Mouse (Mus musculus) forebrain, embryonic 13.5 days (tissue): Measurements from ENCODE around the gene Adgrl2. TPM values are rescaled to one million over a fixed set of nuclear protein-coding genes. Genes with fewer than 3 reads are reported as not detected.
A peak's percentile ranks its signal among the peaks of the same experiment; 100 is the strongest.

Experiments
- ATAC-seq: fragments of 200-750 bp; cut with Nextera tagmentation; 2 replicates; pipeline ENCODE4 v1.8.0; 2017
- H3K27ac ChIP-seq: fragments of 300-500 bp; sonication (generic); 2 replicates; pipeline ENCODE4 v1.5.1; 2015; ENCODE audit warnings: inconsistent platforms, mild to moderate bottlenecking, moderate library complexity
- H3K27me3 ChIP-seq: fragments of 300-500 bp; sonication (generic); 2 replicates; pipeline ENCODE4 v1.6.1; 2015; ENCODE audit warnings: mild to moderate bottlenecking, inconsistent platforms
- H3K36me3 ChIP-seq: fragments of 300-500 bp; sonication (generic); 2 replicates; pipeline ENCODE4 v1.6.1; 2015; ENCODE audit warnings: mild to moderate bottlenecking, inconsistent platforms; ENCODE audit not compliant: poor library complexity, severe bottlenecking
- H3K4me1 ChIP-seq: fragments of 300-500 bp; sonication (generic); 2 replicates; pipeline ENCODE4 v1.6.1; 2015; ENCODE audit warnings: inconsistent platforms
- H3K4me2 ChIP-seq: fragments of 300-500 bp; sonication (generic); 2 replicates; pipeline ENCODE4 v1.6.1; 2015; ENCODE audit warnings: inconsistent platforms, mild to moderate bottlenecking, moderate library complexity
- H3K4me3 ChIP-seq: fragments of 300-500 bp; sonication (generic); 2 replicates; pipeline ENCODE4 v1.5.1; 2015; ENCODE audit warnings: mild to moderate bottlenecking, inconsistent platforms
- H3K9ac ChIP-seq: fragments of 300-500 bp; sonication (generic); 2 replicates; pipeline ENCODE4 v1.6.1; 2015; ENCODE audit warnings: mild to moderate bottlenecking, inconsistent platforms
- H3K9me3 ChIP-seq: fragments of 300-500 bp; sonication (generic); replicated peaks from 2 replicates; pipeline ENCODE4 v1.6.1; 2016; ENCODE audit warnings: inconsistent platforms
- WGBS: fragments of 180-500 bp; shearing (Covaris S2); methylation state at CpG from one replicate; pipeline ENCODE4 v1.1.7; 2015; 5-methylcytosine and 5-hydroxymethylcytosine counted together
- polyA plus RNA-seq: library from polyadenylated mRNA; unstranded; fragments of >200 nt; fragmentation: Nextera tagmentation; extraction: Ambion mirVana; gene quantifications from 2 replicates; pipeline ENCODE4 v1.2.1, GENCODE M21; 2015

The Adgrl2 gene
- polyA plus RNA-seq, 1 experiment from 2014 or later, result 70.1 TPM

- Histone ChIP-seq H3K4me2 (no peak overlapping the region), H3K9ac (no peak overlapping the region), H3K36me3 (no peaks in the 10 kb centered on the region), H3K4me3 (no peak overlapping the region), H3K27ac (no peak overlapping the region), H3K27me3 (no peaks in the 10 kb centered on the region), H3K4me1 (peaks cover 45% of the 10 kb centered on the region), H3K9me3 (no peaks in the 10 kb centered on the region)
- ATAC-seq, result no peak
- 44% methylated on average over 13 of the region's 13 CpGs for WGBS
Observed at GRCm38 (mm10) chr3:148964991-148965605, 25.3 kb downstream of the Adgrl2 start.

- no peaks in the 10 kb centered on the region for H3K9me3 ChIP-seq
- no peaks in the 10 kb centered on the region for H3K36me3 ChIP-seq
- H3K4me3 ChIP-seq, result no peak overlapping the region
- peaks cover 53% of the 10 kb centered on the region for H3K4me1 ChIP-seq
- no peak overlapping the region for H3K27ac ChIP-seq
- H3K27me3 ChIP-seq, result no peaks in the 10 kb centered on the region
- ATAC-seq, result no peak
- 90% methylated on average over 5 of the region's 5 CpGs for WGBS
- no peak overlapping the region for H3K4me2 ChIP-seq
- no peak overlapping the region for H3K9ac ChIP-seq
Observed at GRCm38 (mm10) chr3:148963381-148964044, 26.8 kb downstream of the Adgrl2 start.

- WGBS, result 45% methylated on average over 5 of the region's 5 CpGs
- no peaks in the 10 kb centered on the region for H3K9me3 ChIP-seq
- no peaks in the 10 kb centered on the region for H3K36me3 ChIP-seq
- H3K27me3 ChIP-seq, result no peaks in the 10 kb centered on the region
- H3K4me2 ChIP-seq, result no peak overlapping the region
- peaks cover 68% of the 10 kb centered on the region for H3K4me1 ChIP-seq
- H3K27ac ChIP-seq, result no peak overlapping the region
- ATAC-seq, result no peak
- H3K9ac ChIP-seq, result no peak overlapping the region
- H3K4me3 ChIP-seq, result no peak overlapping the region
Observed at GRCm38 (mm10) chr3:148961611-148962010, 28.7 kb downstream of the Adgrl2 start.

- Histone ChIP-seq H3K4me2 (no peak overlapping the region), H3K9ac (no peak overlapping the region), H3K27me3 (no peaks in the 10 kb centered on the region), H3K36me3 (no peaks in the 10 kb centered on the region), H3K4me3 (no peak overlapping the region), H3K4me1 (peaks cover 71% of the 10 kb centered on the region), H3K27ac (no peak overlapping the region), H3K9me3 (no peaks in the 10 kb centered on the region)
- no peak for ATAC-seq
- 83% methylated on average over 9 of the region's 9 CpGs for WGBS
Observed at GRCm38 (mm10) chr3:148960751-148961289, 29.5 kb downstream of the Adgrl2 start.

- H3K4me1 ChIP-seq, result peaks cover 71% of the 10 kb centered on the region
- WGBS, result 82% methylated on average over 10 of the region's 10 CpGs
- H3K36me3 ChIP-seq, result no peaks in the 10 kb centered on the region
- H3K27me3 ChIP-seq, result no peaks in the 10 kb centered on the region
- H3K9me3 ChIP-seq, result no peaks in the 10 kb centered on the region
- 0 out of 2 replicates have a peak, but pooled peaks have one; percentile 19 for ATAC-seq
- no peak overlapping the region for H3K4me3 ChIP-seq
- H3K27ac ChIP-seq, result no peak overlapping the region
- no peak overlapping the region for H3K4me2 ChIP-seq
- H3K9ac ChIP-seq, result no peak overlapping the region
Observed at GRCm38 (mm10) chr3:148960215-148960614, 30.1 kb downstream of the Adgrl2 start.

GRCm38 (mm10) chr3:148959327-148960025 is 30.9 kb downstream of the Adgrl2 start:
- H3K9ac ChIP-seq, result peak overlapping the region; percentile 22
- WGBS, result 11% methylated on average over 15 of the region's 15 CpGs
- peaks cover 69% of the 10 kb centered on the region for H3K4me1 ChIP-seq
- no peaks in the 10 kb centered on the region for H3K9me3 ChIP-seq
- no peaks in the 10 kb centered on the region for H3K27me3 ChIP-seq
- H3K27ac ChIP-seq, result no peak overlapping the region
- H3K4me2 ChIP-seq, result peak overlapping the region; percentile 59
- H3K36me3 ChIP-seq, result no peaks in the 10 kb centered on the region
- peak; percentile 48; the same call in 1 of the 2 replicates for ATAC-seq
- peak overlapping the region; percentile 25 for H3K4me3 ChIP-seq

- Histone ChIP-seq H3K27me3 (no peaks in the 10 kb centered on the region), H3K4me2 (peak overlapping the region; percentile 59), H3K4me1 (peaks cover 71% of the 10 kb centered on the region), H3K9ac (no peak overlapping the region), H3K9me3 (no peaks in the 10 kb centered on the region), H3K36me3 (no peaks in the 10 kb centered on the region), H3K4me3 (no peak overlapping the region), H3K27ac (no peak overlapping the region)
- ATAC-seq, result no peak
- 52% methylated on average over 5 of the region's 5 CpGs for WGBS
Observed at GRCm38 (mm10) chr3:148958714-148959113, 31.6 kb downstream of the Adgrl2 start.

- Histone ChIP-seq H3K9me3 (no peaks in the 10 kb centered on the region), H3K27me3 (no peaks in the 10 kb centered on the region), H3K9ac (no peak overlapping the region), H3K4me1 (peaks cover 71% of the 10 kb centered on the region), H3K4me3 (no peak overlapping the region), H3K36me3 (0 out of 2 replicates have a peak, but pooled peaks cover under 1% of the 10 kb centered on the region), H3K4me2 (peak overlapping the region; percentile 59; the same call in 1 of the 2 replicates), H3K27ac (no peak overlapping the region)
- no peak for ATAC-seq
- WGBS, result 39% methylated on average over 9 of the region's 9 CpGs
Observed at GRCm38 (mm10) chr3:148958185-148958584, 32.2 kb downstream of the Adgrl2 start.

- Histone ChIP-seq H3K27me3 (no peaks in the 10 kb centered on the region), H3K4me2 (no peak overlapping the region), H3K9ac (no peak overlapping the region), H3K4me1 (peaks cover 67% of the 10 kb centered on the region), H3K36me3 (peaks cover 6% of the 10 kb centered on the region; the same call in 1 of the 2 replicates), H3K9me3 (no peaks in the 10 kb centered on the region), H3K4me3 (no peak overlapping the region), H3K27ac (no peak overlapping the region)
- no peak for ATAC-seq
- 62% methylated on average over 7 of the region's 7 CpGs for WGBS
Observed at GRCm38 (mm10) chr3:148956887-148957286, 33.5 kb downstream of the Adgrl2 start.

- Histone ChIP-seq H3K9ac (no peak overlapping the region), H3K4me3 (no peak overlapping the region), H3K4me1 (peaks cover 40% of the 10 kb centered on the region), H3K4me2 (no peak overlapping the region), H3K27me3 (no peaks in the 10 kb centered on the region), H3K9me3 (no peaks in the 10 kb centered on the region), H3K36me3 (peaks cover 6% of the 10 kb centered on the region; the same call in 1 of the 2 replicates), H3K27ac (no peak overlapping the region)
- WGBS, result 46% methylated on average over 8 of the region's 8 CpGs
- ATAC-seq, result 0 out of 2 replicates have a peak, but pooled peaks have one; percentile 19
Observed at GRCm38 (mm10) chr3:148949796-148950195, 40.6 kb downstream of the Adgrl2 start.

- H3K9ac ChIP-seq, result no peak overlapping the region
- no peaks in the 10 kb centered on the region for H3K27me3 ChIP-seq
- peak overlapping the region; percentile 48 for H3K27ac ChIP-seq
- H3K4me3 ChIP-seq, result no peak overlapping the region
- no peak overlapping the region; the same call in 1 of the 2 replicates for H3K4me2 ChIP-seq
- H3K9me3 ChIP-seq, result no peaks in the 10 kb centered on the region
- no peak for ATAC-seq
- peaks cover 3% of the 10 kb centered on the region; the same call in 1 of the 2 replicates for H3K36me3 ChIP-seq
- H3K4me1 ChIP-seq, result peaks cover 52% of the 10 kb centered on the region
- 37% methylated on average over 9 of the region's 9 CpGs for WGBS
Observed at GRCm38 (mm10) chr3:148947805-148948405, 42.5 kb downstream of the Adgrl2 start.
